Mouse (Mus musculus) thymus, postnatal 25 days (tissue): ENCODE data around the gene Fndc7.
"Not testable (repeated sequence)": the region's sequence is repeated elsewhere in the genome, so short reads cannot be mapped to it uniquely, and the experiment has no call there.

Experiments
- DNase-seq: peaks from one replicate; pipeline ENCODE4 v3.0.0; 2022

Gene Fndc7

DNA sequence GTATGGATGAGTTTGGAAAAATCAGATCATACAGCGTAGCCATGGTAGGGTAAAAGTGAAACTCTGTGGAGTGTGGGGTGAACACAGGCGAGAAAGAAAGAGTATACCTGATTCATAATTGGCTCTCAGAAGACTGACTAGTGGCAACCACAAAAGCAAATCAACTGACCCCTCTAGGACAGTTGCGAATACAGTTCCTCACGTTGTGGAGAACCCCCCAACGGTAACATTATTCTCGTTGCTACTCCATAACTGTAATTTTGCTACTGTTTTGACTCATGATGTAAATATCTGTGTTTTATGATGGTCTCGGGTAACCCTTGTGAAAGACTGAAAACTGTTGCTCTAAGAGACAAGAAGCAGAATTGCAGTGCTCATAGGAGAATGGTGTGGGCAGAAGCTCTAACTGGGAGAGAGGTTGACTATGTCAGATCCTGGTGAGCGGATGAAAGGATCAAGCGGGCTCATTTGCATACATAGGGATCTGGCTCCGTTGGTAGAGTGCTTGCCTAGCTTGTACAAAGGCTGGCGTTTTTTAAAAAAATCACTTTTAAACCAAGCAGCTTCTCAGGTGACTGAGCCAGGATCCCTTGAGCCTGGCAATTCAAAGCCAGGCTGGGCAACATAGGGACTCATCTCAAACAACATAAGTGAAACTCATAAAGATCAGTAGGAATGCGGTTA lies 2.7 kb downstream of the Fndc7 start:
- DNase-seq, result no peak

DNA sequence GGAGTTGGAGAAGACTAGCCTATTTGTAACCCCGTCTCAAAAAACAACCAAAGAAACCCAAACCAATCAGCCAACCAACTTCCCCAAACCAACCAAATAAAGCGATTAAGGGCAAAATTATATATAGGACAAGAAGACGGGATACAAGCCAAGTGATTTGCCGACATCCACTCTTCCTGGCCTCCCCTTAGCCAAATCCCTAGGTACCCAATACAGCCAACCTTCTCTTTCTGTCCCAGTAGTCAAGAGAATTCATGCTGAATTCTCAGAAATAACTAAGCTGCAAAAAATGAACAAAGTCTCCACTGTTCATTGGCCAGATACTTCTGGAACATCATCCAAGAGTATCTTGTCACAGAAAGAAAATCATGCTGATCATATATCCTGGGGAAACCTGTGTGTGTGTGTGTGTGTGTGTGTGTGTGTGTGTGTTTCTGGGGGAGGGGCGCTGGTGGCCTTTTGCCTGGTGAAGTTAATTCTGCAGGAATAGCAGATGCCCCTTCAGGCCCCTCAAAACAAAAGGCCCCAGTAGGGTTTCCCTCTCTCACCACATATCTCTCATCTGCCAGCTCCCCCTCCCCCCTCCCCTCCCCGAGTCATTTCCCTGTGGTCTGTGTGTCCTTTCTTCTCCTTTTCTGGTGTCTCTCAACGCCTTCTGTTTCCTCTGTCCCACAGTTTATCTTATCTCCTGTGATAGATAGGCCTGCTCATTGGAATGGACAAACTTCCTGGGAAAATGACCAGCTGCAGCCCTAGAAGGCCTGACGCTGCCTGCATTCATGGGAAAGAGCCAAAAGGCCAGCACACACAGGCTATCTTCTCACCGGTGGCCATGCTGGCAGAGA lies 3.9 kb downstream of the Fndc7 start:
- peak; percentile 18 for DNase-seq

DNA sequence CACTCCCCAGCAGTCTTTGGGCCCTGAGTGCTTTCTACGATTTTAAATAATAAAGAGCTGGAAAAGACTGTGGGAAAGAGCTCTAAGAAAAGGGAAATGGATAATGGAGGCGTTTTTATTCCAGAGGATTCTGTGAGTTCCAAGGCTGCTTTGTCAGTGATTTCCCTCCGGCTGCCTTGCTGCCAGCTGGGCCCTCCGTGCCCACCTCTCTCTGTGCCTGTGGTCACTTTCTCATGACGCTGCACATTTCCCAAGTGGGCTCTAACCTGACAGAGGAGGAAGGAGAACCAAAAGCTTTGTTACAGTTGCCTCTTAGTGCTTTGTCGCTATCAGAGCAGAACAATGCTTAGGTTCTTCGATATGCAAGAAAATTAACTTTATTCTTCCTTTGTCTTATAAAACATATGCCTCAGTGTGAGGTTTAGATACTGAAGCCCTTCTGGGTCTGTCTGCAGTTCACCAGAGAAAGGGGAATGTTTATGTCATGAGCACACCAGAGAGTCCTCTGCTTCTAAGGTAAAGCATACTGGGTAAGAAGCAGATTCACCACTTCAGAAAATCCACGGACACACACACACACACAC lies 5.0 kb downstream of the Fndc7 start:
- no peak for DNase-seq

- DNase-seq, result no peak
These were observed 6.7 kb downstream of the Fndc7 start for GRCm38 (mm10) chr3:108883067-108883466.

DNA sequence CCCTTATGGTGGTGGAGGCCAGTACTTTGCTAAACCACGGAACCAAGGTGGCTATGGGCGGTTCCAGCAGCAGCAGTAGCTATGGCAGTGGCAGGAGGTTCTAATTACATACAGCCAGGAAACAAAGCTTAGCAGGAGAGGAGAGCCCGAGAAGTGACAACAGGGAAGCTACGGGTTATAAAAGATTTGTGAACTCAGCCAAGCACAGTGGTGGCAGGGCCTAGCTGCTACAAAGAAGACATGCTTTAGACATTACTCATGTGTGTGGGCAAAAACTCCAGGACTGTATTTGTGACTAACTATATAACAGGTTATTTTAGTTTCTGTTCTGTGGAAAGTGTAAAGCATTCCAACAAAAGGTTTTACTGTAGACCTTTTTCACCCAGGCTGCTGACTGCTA lies 7.9 kb downstream of the Fndc7 start:
- DNase-seq, result not testable (repeated sequence)

GRCm38 (mm10) chr3:108880544-108881507 lies 9.0 kb downstream of the Fndc7 start:
- peak; percentile 65 for DNase-seq

DNA sequence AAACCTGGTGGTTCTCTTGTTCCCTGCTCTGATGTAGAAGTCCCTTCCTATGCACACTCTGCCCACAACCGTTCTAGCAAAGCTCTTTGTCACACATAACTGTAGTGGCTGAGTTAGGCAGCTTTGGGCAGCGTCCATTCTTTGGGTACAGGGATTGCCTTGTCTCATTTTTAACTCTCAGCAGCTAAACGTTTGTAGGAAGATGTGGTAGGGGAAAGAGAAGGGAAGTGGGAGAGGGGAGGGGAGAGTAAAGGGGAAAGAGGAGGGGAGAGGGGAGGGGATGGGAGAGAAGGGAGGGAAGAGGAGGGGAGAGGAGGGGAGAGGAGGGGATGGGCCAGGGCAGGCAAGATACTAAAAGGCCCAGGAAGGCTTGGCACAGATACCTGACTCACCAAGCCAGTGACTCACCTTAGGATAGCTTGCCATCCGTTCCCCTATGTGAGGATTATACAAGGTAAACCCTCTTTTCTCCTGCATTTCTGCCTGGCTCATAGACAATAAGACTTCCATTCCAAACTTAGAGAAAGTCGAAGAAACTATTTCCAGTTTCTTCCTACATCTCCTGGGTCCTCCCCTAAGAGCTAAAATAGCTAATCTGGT lies 9.9 kb downstream of the Fndc7 start:
- no peak for DNase-seq

DNA sequence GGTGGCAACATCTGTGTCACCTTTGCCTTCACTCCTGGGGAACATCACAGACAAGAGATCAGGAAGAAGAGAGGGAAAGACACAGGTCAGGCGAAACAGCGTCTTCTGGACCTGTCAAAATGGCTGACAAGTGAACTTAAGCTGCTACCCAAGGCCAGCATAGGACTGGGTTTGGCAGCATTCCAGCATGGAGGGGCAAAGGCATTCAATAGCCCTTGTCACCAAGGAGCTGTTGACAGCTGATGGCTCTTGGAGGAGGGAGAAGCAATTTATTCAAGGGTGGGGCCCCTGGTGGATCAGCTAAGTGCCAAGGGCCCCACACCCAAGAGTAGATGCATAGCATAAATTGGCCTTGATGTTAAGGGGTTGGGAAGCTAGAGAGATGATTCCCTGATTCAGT lies 10.7 kb downstream of the Fndc7 start:
- no peak for DNase-seq

DNA sequence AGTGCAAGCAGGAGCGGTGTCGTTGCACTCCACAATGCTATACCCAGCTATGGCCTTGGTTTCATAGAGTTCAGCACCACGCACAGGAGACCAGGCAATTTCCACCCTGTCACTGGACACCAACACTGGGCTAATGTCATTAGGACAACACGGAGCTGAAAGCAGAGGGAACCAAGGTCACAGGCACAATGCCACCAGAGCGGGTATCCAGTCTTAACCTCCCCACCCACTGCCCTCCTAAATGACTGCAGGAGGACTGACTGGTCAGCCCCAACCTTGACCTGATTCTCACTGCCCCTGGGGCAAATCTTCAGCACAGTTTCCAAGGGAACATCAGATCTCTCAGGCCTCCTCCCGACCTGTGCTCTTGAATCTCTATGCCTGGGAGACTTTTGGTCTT lies 19.2 kb downstream of the Fndc7 start:
- DNase-seq, result no peak

GRCm38 (mm10) chr3:108867449-108867848 lies 22.4 kb downstream of the Fndc7 start:
- DNase-seq, result no peak

DNA sequence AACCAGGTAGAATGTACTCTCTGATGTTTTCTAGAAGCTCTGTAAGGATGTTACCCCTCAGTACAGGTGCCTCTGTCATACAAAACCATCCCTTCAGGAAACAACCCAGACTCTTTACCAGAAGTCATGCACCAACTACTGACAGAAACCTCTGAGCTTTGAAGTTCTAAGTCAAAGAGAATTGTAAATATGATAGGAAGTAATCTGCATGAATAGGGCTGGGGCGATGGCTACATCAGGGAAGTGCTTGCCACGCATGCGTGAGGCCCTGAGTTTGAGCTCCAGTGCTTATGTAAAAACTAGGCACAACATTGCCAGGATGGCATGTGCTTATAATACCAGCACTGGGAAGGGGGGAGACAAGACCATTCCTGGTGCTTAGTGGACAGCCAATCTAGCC lies 24.1 kb downstream of the Fndc7 start:
- peak; percentile 64 for DNase-seq

GRCm38 (mm10) chr3:108865129-108865528 lies 24.7 kb downstream of the Fndc7 start:
- no peak for DNase-seq

DNA sequence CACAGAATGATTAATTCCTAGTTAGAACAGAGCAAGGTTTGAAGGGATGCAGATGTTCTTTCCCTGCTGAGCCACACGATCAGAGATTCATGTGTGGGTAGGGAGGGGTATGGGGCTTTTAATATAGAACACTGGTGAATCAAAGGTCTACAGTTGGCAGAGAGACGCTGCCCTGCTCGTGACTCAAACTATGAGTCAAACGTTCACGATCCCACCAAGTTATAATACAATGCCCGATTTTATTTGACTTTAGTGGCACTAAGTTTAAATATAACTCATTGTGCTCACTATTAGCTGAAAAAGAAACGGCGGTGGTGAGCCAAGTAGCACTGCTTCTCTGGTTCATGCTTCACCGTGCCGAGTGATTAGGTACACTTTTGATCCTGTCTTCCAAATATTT lies 26.7 kb downstream of the Fndc7 start:
- no peak for DNase-seq

- DNase-seq, result not testable (repeated sequence)
These were observed 27.5 kb downstream of the Fndc7 start for GRCm38 (mm10) chr3:108862282-108862681.

DNA sequence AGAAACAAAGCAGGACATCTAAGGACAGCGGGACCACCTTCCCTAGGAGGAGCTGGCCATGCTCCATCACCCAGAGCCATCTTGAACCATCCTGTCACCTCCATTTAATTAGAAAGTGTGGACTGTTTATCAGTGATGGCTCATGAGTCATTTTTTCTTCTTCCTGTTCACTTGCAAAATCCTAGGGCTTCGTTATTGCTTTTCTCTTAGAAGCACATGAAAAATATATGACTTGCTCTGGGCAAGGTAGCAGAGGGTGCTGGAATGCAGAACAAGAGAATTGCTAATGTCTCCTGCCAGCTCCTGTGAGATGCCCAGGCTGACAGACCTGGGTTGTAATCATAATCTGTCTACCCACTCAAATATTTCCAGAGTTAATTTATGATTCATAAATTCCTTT lies 29.0 kb downstream of the Fndc7 start:
- DNase-seq, result no peak

DNA sequence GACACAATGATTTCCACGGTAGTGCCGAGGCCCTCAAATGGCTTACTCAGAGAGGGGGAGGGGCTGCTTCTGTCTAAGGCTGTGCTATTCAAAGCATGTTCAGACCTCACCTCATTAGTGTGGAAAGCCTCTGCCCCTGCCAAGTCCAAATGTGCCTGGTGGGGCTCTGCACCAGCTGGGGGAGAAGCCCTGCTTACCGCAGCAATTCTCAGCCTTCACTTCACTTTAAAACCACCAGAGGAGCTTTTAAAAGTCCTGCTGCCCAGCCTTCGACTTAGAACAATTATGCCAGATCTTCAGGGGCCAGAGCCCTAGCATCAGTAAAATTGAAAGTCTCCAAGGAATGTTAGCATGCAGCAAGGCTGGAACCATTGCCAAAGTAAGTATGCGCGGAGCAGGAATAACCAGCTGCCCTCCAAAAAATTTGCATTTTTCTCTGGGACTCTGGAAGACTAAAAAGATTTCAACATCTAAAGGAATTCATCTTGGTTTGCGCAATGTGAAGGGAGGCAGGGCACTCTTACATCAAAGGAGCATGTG lies 31.5 kb downstream of the Fndc7 start:
- no peak for DNase-seq

DNA sequence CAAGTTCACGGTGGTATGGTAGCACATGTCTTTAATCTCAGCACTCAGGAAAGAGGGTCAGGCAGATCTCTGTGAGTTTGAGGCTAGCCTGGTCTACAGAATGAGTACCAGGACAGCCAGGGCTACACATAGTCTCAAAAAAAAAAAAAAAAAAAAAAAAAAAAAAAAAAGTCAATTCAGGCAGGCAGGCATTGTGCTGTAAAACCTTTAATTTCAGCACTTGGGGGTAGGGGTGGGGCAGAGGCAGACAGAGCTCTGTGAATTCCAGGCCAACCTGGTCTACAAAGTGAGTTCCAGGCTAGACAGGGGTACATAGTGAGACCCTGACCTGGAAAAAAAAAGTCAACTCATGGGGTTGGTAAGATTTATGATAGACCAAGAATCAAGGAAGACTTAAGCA lies 32.1 kb downstream of the Fndc7 start:
- no peak for DNase-seq

DNA sequence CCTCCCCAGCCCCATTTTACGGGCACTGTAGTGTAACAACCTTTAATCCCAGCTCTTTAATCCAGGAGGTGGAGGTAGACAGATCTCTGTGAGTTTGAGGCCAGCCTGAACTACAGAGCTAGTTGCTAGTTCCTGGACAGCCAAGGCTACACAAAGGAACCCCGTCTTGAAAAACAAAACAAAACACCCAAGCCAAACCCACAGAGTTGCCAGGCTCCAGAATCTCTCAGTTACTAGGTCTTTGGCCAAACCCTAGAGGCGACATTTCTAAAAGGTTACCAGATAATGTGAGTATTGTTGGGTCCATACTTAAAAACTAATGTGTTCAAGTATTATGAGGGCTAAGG lies 32.7 kb downstream of the Fndc7 start:
- no peak for DNase-seq

GRCm38 (mm10) chr3:108856386-108857123 lies 33.3 kb downstream of the Fndc7 start:
- DNase-seq, result peak; percentile 65

- DNase-seq, result no peak
These were observed 33.9 kb downstream of the Fndc7 start for GRCm38 (mm10) chr3:108855864-108856263.

GRCm38 (mm10) chr3:108855371-108855770 lies 34.4 kb downstream of the Fndc7 start:
- DNase-seq, result no peak

DNA sequence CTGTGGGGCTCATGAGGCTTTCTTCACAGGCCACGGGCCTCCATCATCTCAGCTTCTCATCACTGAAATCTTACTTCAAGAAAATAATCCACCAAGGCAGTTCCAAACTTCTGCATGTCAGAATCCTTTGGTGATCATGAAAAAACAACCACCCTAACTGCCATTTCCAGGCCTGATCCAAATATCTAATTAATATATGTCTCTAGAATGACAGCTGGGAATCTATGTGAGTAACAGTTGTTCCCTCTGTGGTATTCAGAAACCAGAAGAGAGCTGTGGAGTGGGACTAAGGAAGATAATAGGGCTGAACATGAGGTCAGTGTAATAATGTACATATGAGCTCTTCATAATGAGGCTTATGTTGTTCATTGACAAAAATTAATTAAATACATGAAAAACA lies 36.5 kb downstream of the Fndc7 start:
- no peak for DNase-seq
